In genomic region chr1:78189016-78189415, GRCm38 (mm10) we compare ENCODE assay signal across 11 mouse cellular contexts. TPM values are rescaled to one million over a fixed set of nuclear protein-coding genes. Genes with fewer than 3 reads are reported as not detected.
A peak's percentile ranks its signal among the peaks of the same experiment; 100 is the strongest.
DNase-seq lines count a peak whose midpoint lies in the region; ATAC-seq lines count a peak whose summit lies in the region.
"Had no signal": no experiment of that assay in that cellular context is flagged by ENCODE, and none has a peak within 500 bp of the region (broad histone marks: within the 10 kb centered on the region; RNA-seq: fewer than 3 reads in every experiment).

No protein-coding gene starts in this region.

- no peaks in the 10 kb centered on the region for H3K36me3 ChIP-seq in heart, embryonic 14.5 days (ENCODE audit: control insufficient read depth, insufficient read depth, low read length)
- H3K36me3 ChIP-seq in hindbrain, embryonic 10.5 days, result peaks cover 47% of the 10 kb centered on the region
- no peaks in the 10 kb centered on the region for H3K36me3 ChIP-seq in midbrain, embryonic 16.5 days (ENCODE audit: control insufficient read depth, insufficient read depth, low read length)

- peaks cover 96% of the 10 kb centered on the region for H3K27me3 ChIP-seq in heart, embryonic 14.5 days (ENCODE audit: control insufficient read depth, insufficient read depth, low read length)
- H3K27me3 ChIP-seq in hindbrain, embryonic 10.5 days (ENCODE audit: insufficient read depth, poor library complexity, severe bottlenecking), result peaks cover 99% of the 10 kb centered on the region
- H3K27me3 ChIP-seq in midbrain, embryonic 16.5 days (ENCODE audit: control insufficient read depth, insufficient read depth, low read depth, low read length), result peaks cover 56% of the 10 kb centered on the region

- intact Hi-C loops in heart, postnatal 14 days (cut with DNase I), result no loop called here

- peak overlapping the region; percentile 60 for H3K4me2 ChIP-seq in heart, embryonic 14.5 days (ENCODE audit: low read length)
- H3K4me2 ChIP-seq in midbrain, embryonic 16.5 days (ENCODE audit: low read length), result peak overlapping the region; percentile 63

- H3K27ac ChIP-seq in heart, embryonic 14.5 days (replicated peaks in 1 of 2; ENCODE audit: control insufficient read depth in 1 of 2, insufficient read depth in 1 of 2, low read depth in 2 of 2, low read length in 2 of 2), result no peak overlapping the region
- peak overlapping the region; percentile 95 for H3K27ac ChIP-seq in hindbrain, embryonic 10.5 days
- peak overlapping the region; percentile 77 for H3K27ac ChIP-seq in midbrain, embryonic 16.5 days (ENCODE audit: low read length)

- no peak overlapping the region for H3K9ac ChIP-seq in heart, embryonic 14.5 days (ENCODE audit: low read length)
- no peak overlapping the region for H3K9ac ChIP-seq in midbrain, embryonic 16.5 days (ENCODE audit: low read depth, low read length)

- no peak for DNase-seq in heart, postnatal 14 days
- peak; percentile 49 for DNase-seq in MN1 (ENCODE audit: low spot score)
- DNase-seq in hindbrain, embryonic 10.5 days (ENCODE audit: low spot score), result peak; percentile 61
- DNase-seq in right cerebral cortex, postnatal 36 days (ENCODE audit: low spot score in 2 of 2), result no peak
- no peak for DNase-seq in natural killer cell, adult 2 months (ENCODE audit: low spot score in 2 of 2)
- DNase-seq in layer of hippocampus, adult 18-20 months (ENCODE audit: low spot score in 2 of 2), result no peak
- DNase-seq: lung, adult 18-20 months; right cerebral cortex, postnatal 4 days had no signal

- WGBS in heart, embryonic 14.5 days, result under 1% methylated on average over 16 of the region's 16 CpGs
- WGBS in hindbrain, embryonic 10.5 days, result under 1% methylated on average over 16 of the region's 16 CpGs
- 1% methylated on average over 16 of the region's 16 CpGs for WGBS in midbrain, embryonic 16.5 days

- H3K4me1 ChIP-seq in heart, embryonic 14.5 days (ENCODE audit: control insufficient read depth in 2 of 2, insufficient read depth in 2 of 2, low read length in 2 of 2), result peaks cover 0 to 7% of the 10 kb centered on the region in 2 experiments; a peak in 2 of 4 replicates
- H3K4me1 ChIP-seq in hindbrain, embryonic 10.5 days (replicated peaks), result peaks cover 73% of the 10 kb centered on the region
- H3K4me1 ChIP-seq in midbrain, embryonic 16.5 days (ENCODE audit: control insufficient read depth, insufficient read depth, low read length), result peaks cover 5% of the 10 kb centered on the region; the same call in 1 of the 2 replicates

- peak overlapping the region in 1 of 2 experiments; percentile 35; a peak in 2 of 4 replicates for H3K4me3 ChIP-seq in heart, embryonic 14.5 days (ENCODE audit: control insufficient read depth in 1 of 2, insufficient read depth in 1 of 2, low read depth in 1 of 2, low read length in 2 of 2)
- peak overlapping the region; percentile 72 for H3K4me3 ChIP-seq in hindbrain, embryonic 10.5 days
- H3K4me3 ChIP-seq in midbrain, embryonic 16.5 days (ENCODE audit: low read depth, low read length), result peak overlapping the region; percentile 39

- ATAC-seq in heart, embryonic 14.5 days (ENCODE audit: insufficient number of reproducible peaks, insufficient read depth, low FRiP score, low read depth), result no peak
- no peak for ATAC-seq in midbrain, embryonic 16.5 days

- H3K9me3 ChIP-seq in heart, embryonic 14.5 days (ENCODE audit: control insufficient read depth, low read length), result no peaks in the 10 kb centered on the region
- H3K9me3 ChIP-seq in hindbrain, embryonic 10.5 days, result no peaks in the 10 kb centered on the region
- H3K9me3 ChIP-seq in midbrain, embryonic 16.5 days (replicated peaks; ENCODE audit: control insufficient read depth, low read length, poor library complexity, severe bottlenecking), result no peaks in the 10 kb centered on the region

RNA-seq across cellular contexts. Expression of gene Pax3, which starts 7.9 kb away (rescaled TPM):
- polyA plus RNA-seq in heart, embryonic 14.5 days (2014; fragmentation: Nextera tagmentation; extraction: Ambion mirVana), result 0.08 TPM in 2 replicates
- total RNA-seq in heart, postnatal 14 days (2021), result under 1 TPM in 1 of 2 experiments, not detected in 1; 0.07 TPM
- polyA plus RNA-seq in hindbrain, embryonic 10.5 days (2016; fragmentation: Nextera tagmentation; extraction: Ambion mirVana), result 47.6 and 54.6 TPM in 2 replicates
- 7.2 and 8.4 TPM in 2 replicates for polyA plus RNA-seq in midbrain, embryonic 16.5 days (2015; fragmentation: Nextera tagmentation; extraction: Ambion mirVana)
- not detected for total RNA-seq in layer of hippocampus, adult 18-20 months (2021)
- polyA plus RNA-seq: gonadal fat pad, adult 2 months had no signal

Comparison
In these comparisons a context has a peak if more than half of its experiments do, and no peak if none do; other contexts are left out.
1. H3K27ac ChIP-seq: peak in hindbrain, embryonic 10.5 days (single experiment) and midbrain, embryonic 16.5 days (single experiment); none in heart, embryonic 14.5 days (0 of 2).
2. DNase-seq: peak in MN1 (single experiment) and hindbrain, embryonic 10.5 days (single experiment); none in heart, postnatal 14 days (0 of 2), right cerebral cortex, postnatal 36 days (0 of 2), natural killer cell, adult 2 months (0 of 2) and layer of hippocampus, adult 18-20 months (0 of 2).